Mouse (Mus musculus) embryonic fibroblast, embryonic 13.5 days (primary cell): ENCODE data around the gene Tmprss4.

Source experiments
- CTCF ChIP-seq: IDR thresholded peaks from 2 replicates; pipeline ENCODE4 v1.5.1; 2011; ENCODE audit warnings: mild to moderate bottlenecking, control low read depth, low read length, moderate library complexity, borderline replicate concordance; ENCODE audit not compliant: insufficient read depth
- POLR2A ChIP-seq: IDR thresholded peaks from 2 replicates; pipeline ENCODE4 v1.6.1; 2011; ENCODE audit warnings: low read depth, mild to moderate bottlenecking, control low read depth, low read length, moderate library complexity

GRCm38 (mm10) chr9:45201319-45201947 is 2.5 kb downstream of the Tmprss4 start:
- TF ChIP-seq CTCF (no peak), POLR2A (no peak)
